Mouse (Mus musculus): ENCODE data around the gene Ak1. TPM values are rescaled to one million over a fixed set of nuclear protein-coding genes. Genes with fewer than 3 reads are reported as not detected.

Ak1 gene
- 0.43 TPM in 1 of 3 replicates, not detected in the others for total RNA-seq (2017)

DNA sequence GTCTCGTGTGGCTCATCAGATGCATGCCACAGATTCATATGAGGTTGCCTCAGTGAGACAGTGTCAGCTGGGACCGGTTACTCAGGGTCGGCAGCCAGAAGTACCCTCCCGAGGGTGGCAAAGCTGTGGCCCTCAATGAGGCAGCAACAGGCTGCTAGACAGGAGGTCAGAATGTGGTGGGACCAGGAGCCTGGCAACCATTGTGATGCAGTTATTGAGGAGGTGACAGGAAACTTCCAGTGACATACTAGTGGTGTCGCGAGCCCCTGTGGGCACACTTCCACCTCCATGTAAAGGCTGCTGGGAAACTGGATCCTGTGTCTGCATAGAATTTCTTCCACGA, at the start of gene Ak1:
Gene Ak1, plus strand, starts transcription at position 242 of the 343 bp plus-strand sequence.
- ATAC-seq (replicated peaks; ENCODE audit: insufficient number of reproducible peaks, low FRiP score, low TSS enrichment, poor library complexity, severe bottlenecking), result no peak

DNA sequence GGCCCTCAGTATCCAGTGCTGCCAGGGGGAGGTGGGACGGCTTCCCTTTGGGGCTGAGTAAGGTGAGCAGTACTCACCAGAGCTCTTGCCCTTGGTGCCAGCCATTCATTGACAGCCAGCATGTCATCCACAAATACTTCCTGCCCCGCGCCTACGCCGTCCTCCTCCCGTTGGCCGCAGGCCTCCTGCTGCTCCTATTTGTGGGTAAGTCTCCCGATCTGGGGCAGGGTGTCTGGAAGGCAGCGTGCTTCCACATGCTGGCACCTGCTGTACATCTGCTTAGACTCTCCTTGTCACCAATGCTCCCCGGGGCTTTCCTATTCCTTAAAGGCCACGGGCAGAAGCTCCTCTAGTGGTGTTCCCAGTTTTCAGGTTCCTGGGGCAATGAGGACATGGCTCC, 49.4 kb upstream of the Ak1 start:
- no peak for ATAC-seq (replicated peaks; ENCODE audit: insufficient number of reproducible peaks, low FRiP score, low TSS enrichment, poor library complexity, severe bottlenecking)

DNA sequence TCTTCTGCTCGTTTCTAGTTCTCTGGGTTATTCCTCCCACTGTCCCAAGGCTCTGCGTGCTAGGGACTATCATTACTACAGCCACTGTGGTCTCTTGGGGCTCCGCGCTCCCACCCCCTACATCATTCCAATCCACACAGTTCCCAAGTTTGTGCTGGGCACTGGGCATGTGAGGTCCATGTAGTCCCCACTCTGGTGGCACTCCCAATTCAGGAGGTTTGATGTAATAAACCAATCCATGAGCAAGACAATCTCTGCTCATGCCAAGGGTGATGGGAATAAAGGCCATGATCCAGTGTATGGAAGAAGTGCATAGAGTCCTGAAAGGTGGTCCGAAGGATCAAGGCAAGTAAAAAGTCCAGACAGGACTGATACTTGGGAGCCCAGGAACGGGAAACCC, 47.1 kb upstream of the Ak1 start, which contains the start of gene Pip5kl1:
Gene Pip5kl1, plus strand, starts transcription at position 301 of the 400 bp plus-strand sequence.
- no peak for ATAC-seq (replicated peaks; ENCODE audit: insufficient number of reproducible peaks, low FRiP score, low TSS enrichment, poor library complexity, severe bottlenecking)

- ATAC-seq (replicated peaks; ENCODE audit: insufficient number of reproducible peaks, low FRiP score, low TSS enrichment, poor library complexity, severe bottlenecking), result no peak
Observed at GRCm38 (mm10) chr2:32574901-32575585, 46.5 kb upstream of the Ak1 start.

DNA sequence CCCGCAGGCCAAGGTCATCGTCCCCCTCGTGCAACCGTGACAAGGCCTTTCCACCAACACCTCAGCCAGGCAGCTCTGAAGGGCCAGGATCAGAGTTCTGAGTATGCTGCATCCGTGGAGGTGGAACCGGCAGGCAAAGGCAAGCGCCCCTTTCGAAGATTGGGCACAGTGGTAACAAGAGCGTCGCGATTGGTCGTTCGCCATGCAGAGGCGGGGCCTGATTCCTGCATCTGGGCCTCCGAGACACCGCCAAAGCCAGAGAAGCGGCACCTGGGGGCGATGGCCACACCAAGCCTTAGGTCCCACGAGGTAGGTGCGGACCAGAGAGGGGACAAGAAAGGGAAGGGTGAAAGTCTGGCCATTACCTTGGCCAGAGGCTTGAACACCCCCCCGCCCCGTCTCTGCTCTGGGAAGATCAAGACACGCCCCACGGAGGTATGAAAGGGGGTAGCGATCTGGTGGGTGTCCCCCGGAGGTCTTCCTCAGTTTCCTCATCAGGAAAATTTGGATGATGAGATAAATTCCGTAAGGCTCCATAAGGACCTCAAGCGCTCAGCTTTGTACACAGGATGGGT, 45.9 kb upstream of the Ak1 start, which contains the start of gene 9430097D07Rik:
Gene 9430097D07Rik, minus strand, starts transcription at position 99 of the 575 bp plus-strand sequence.
- no peak for ATAC-seq (replicated peaks; ENCODE audit: insufficient number of reproducible peaks, low FRiP score, low TSS enrichment, poor library complexity, severe bottlenecking)

DNA sequence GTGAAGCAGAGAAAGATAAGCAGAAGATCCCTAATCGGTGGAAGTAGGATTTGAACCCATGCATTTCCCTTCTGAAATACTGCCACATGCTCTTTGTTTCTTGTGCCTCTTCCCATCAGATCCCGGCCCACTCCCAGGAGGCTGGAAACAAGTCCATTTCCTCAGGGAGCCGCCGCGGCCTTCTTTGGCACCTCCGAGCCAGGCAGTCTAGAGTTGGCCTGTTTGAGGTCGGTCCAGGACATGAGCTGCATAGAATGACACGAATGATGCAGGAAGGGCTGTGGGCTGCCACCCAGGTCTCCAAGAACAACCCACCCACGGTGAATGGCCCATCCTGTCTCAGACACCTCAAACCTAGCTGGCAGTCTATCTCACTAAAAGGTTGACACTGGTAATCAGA, 45.0 kb upstream of the Ak1 start:
- ATAC-seq (replicated peaks; ENCODE audit: insufficient number of reproducible peaks, low FRiP score, low TSS enrichment, poor library complexity, severe bottlenecking), result no peak

DNA sequence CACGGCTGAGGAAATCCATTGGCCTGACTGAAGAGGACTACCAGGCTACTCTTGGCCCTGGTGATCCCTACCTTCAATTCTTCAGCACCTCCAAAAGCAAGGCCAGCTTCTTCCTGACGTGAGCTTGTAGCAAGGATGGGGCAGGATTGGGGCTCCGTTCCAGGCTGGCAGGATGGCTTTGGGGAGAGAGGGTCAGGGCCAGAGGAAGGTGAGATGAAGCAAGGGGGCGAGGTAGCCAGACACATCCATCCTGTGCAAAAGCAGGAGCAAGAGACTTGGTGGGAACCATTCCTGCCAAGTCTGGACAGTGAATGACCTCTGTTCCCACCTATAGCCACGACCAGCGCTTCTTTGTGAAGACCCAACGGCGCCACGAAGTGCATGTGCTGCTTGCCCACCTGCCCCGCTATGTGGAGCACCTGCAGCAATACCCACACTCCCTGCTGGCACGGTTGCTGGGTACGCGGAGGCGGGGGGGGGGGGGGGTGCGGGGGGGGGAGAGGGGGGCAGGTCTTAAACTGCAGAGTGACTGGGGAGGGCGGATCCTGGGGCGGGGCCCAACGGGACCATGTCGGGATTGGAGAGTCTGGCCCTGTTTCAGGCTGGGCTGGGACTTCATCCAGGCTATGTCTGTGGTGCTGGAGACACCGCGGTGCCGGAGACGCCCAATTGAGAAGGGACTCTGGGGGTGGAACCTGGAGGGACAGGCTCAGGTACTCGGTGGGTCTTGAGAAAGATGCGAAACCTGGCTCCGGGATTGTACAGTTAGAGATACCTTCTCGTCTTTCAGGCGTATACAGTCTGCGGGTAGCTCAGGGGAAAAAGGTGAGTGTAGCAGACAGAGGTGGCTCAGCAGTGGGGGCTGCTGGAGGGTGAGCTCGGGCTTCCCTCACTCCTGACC, 43.2 kb upstream of the Ak1 start:
- no peak for ATAC-seq (replicated peaks; ENCODE audit: insufficient number of reproducible peaks, low FRiP score, low TSS enrichment, poor library complexity, severe bottlenecking)

GRCm38 (mm10) chr2:32581450-32582095, 40.0 kb upstream of the Ak1 start:
- no peak for ATAC-seq (replicated peaks; ENCODE audit: insufficient number of reproducible peaks, low FRiP score, low TSS enrichment, poor library complexity, severe bottlenecking)

GRCm38 (mm10) chr2:32582830-32583799, 38.4 kb upstream of the Ak1 start:
- peak; percentile 72 for ATAC-seq (replicated peaks; ENCODE audit: insufficient number of reproducible peaks, low FRiP score, low TSS enrichment, poor library complexity, severe bottlenecking)

DNA sequence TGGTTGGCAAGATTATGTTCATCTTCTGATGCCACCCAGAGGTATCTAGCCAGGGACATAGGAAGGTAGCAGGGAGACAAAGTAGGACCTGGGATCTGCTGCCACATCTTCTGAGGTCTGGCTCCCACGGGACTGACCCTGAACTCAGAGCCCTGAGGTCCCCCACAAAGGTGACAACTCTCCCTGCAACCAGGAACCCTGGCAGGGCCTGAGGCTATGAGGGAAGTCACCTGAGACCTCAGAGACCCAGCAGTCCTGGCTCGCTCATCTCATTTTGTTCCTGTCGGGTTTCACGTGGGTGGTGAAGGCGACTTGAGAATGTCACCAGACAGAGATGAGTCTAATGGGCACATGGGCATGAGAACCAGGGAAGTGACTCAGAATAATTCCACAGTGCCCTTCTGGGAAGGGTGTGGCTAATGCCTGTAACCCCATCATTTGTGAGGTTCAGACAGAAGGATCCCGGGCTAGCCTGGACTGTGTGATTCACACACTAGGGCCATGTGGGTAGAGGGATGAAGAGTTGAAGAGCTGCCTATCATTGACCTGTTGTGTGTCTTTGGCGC, 36.3 kb upstream of the Ak1 start:
- ATAC-seq (replicated peaks; ENCODE audit: insufficient number of reproducible peaks, low FRiP score, low TSS enrichment, poor library complexity, severe bottlenecking), result no peak

DNA sequence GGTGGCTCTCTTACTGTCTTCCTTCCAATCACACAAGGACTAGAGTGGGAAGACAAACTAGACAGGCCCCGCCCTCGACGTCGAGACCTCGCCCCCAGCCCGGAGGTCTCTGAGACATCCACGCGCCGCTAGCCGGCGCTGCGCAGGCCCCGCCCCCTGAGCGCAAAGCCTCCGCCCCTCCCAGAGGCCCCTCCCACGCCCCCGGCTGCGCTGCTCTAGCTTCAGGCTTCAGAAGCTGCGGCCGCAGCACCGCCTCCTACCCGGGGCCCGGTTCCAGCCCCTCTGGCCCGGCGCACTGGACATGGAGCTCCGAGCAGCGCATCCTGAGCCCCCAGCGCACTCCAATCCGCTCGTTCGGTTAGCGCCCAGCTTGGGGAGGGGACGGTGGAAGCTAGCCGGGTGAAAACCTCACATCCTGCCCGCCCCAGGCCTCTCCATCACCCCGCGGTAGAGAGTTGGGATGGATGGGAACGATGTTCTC, 34.6 kb upstream of the Ak1 start, which contains the start of gene St6galnac4:
Gene St6galnac4, plus strand, starts transcription at position 225 of the 481 bp plus-strand sequence.
- ATAC-seq (replicated peaks; ENCODE audit: insufficient number of reproducible peaks, low FRiP score, low TSS enrichment, poor library complexity, severe bottlenecking), result peak; percentile 72

- ATAC-seq (replicated peaks; ENCODE audit: insufficient number of reproducible peaks, low FRiP score, low TSS enrichment, poor library complexity, severe bottlenecking), result peak; percentile 53
Observed at GRCm38 (mm10) chr2:32587731-32588321, 33.7 kb upstream of the Ak1 start.

GRCm38 (mm10) chr2:32589213-32589795, 32.3 kb upstream of the Ak1 start:
- ATAC-seq (replicated peaks; ENCODE audit: insufficient number of reproducible peaks, low FRiP score, low TSS enrichment, poor library complexity, severe bottlenecking), result no peak

DNA sequence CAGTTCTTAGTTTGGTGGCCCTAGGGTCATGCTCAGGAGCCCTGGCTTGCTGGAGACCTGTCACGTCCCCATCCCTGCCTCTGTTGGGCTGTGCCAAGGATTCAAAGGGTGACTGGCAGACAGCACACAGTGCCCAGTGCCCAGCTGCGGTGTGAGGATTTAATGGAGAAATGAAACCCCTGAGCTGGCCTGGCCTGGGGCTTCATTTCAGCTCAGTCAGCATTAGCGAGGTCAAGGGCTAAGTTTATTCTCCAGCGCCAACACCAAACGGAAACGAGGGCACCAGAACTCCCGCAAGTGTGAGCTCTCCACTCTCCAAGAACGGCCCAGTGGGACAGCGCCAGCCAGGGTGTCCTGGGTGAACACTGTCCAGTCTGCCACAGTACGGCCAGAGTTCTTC, 31.3 kb upstream of the Ak1 start:
- ATAC-seq (replicated peaks; ENCODE audit: insufficient number of reproducible peaks, low FRiP score, low TSS enrichment, poor library complexity, severe bottlenecking), result no peak

- ATAC-seq (replicated peaks; ENCODE audit: insufficient number of reproducible peaks, low FRiP score, low TSS enrichment, poor library complexity, severe bottlenecking), result no peak
Observed at GRCm38 (mm10) chr2:32591249-32591648, 30.3 kb upstream of the Ak1 start.

GRCm38 (mm10) chr2:32596725-32597124, 24.8 kb upstream of the Ak1 start:
- no peak for ATAC-seq (replicated peaks; ENCODE audit: insufficient number of reproducible peaks, low FRiP score, low TSS enrichment, poor library complexity, severe bottlenecking)

- no peak for ATAC-seq (replicated peaks; ENCODE audit: insufficient number of reproducible peaks, low FRiP score, low TSS enrichment, poor library complexity, severe bottlenecking)
Observed at GRCm38 (mm10) chr2:32597248-32597647, 24.3 kb upstream of the Ak1 start.
